Mouse (Mus musculus): ENCODE measurements around the gene Arl11.

- no peak for TF ChIP-seq CTCF (IDR thresholded peaks at IDR 0.05; ENCODE audit: low read depth)
- TF ChIP-seq EP300 (IDR thresholded peaks at IDR 0.05; ENCODE audit: low read depth): no peak
Measured at GRCm38 (mm10) chr14:61310963-61311362, 1.4 kb downstream of the Arl11 start.
